Mouse (Mus musculus) E14TG2a.4 (cell line): ENCODE measurements around the gene Pih1d1.

Experiments used
- CTCF ChIP-seq: conservative IDR thresholded peaks from 2 replicates; pipeline ENCODE4 v1.5.1; 2014; ENCODE audit warnings: low read length
- NANOG ChIP-seq: IDR thresholded peaks from 2 replicates; pipeline ENCODE4 v1.6.1; 2014; ENCODE audit warnings: borderline replicate concordance, low read length, mixed read lengths
- POU5F1 ChIP-seq: IDR thresholded peaks from 2 replicates; pipeline ENCODE4 v1.6.1; 2014; ENCODE audit warnings: low read length, borderline replicate concordance

DNA sequence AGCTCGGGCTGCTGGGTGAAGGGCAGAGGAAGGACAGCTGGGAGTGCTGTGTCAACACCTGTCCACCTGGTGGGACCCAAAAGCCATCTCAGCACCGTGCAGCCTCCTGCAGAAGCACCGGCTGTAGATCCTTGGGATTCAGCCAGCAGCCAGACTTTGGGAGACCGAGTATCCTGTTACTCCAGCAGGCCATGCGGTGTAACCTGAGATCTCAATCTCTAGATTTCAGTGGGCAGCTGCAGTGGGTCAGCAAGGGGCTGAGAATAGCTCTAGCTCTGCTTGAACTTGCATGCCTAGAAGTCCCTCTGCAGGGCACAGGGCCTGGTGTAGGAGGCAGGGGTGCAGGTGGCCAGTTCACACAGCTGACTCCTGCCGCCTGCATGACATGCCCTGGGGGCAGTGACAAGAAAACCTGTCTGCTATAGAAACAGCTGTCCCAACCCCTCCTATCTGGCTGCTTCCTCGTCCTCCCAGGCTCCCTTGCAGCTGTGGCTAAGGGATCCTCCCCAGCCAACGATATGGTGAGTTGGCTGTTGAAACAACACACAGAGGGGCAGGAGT is 37.8 kb downstream of the Pih1d1 start:
- TF ChIP-seq CTCF (no peak), POU5F1 (no peak), NANOG (no peak)
